Mouse (Mus musculus): ENCODE results near the gene Togaram2.
A peak's percentile ranks its signal among the peaks of the same experiment; 100 is the strongest.

- TF ChIP-seq CTCF (IDR thresholded peaks at IDR 0.05; ENCODE audit: low read depth) (peak; percentile 34), EP300 (IDR thresholded peaks at IDR 0.05; ENCODE audit: low read depth) (no peak)
Measured at GRCm38 (mm10) chr17:71778696-71779095, 105.6 kb downstream of the Togaram2 start.

Measured in liver, embryonic 14.5 days (tissue).